Mouse (Mus musculus): ENCODE results near the gene Pdhb. TPM values are rescaled to one million over a fixed set of nuclear protein-coding genes. Genes with fewer than 3 reads are reported as not detected.

Pdhb gene
- total and polyA plus RNA-seq, 3 experiments: 109 to 140 TPM; not detected in 1

DNA sequence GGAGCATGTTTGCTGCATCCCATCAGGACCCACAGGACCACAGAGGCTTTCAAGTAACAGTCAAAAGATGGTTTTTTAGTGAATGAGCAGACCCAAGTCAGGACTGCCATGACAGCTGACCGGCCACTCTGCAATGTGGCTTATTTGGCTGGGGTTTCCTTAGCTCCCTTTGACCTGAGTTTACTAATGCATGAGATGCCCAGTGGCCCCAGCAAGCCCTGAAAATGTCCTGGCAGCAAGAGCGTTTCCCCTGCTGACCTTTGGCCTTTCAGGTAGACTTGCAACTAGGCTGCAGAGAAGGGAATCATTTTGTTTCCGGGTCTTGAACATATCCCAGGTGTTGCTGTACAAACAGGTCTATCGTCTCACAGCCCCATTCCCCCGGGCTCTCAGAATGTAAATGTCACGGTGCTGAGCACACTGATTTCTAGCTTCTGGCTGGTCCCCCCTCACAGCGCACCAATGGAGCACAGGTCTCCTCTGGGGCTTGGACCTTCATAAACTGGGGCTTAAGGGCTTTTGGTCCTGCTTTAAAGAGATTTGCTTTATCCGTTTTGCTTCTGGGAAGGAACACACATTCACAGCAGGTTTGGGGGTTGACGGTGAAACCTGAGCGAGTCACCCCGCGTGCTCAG, 18.6 kb upstream of the Pdhb start:
- Histone ChIP-seq H3K9me3 (replicated peaks; ENCODE audit: insufficient read depth, low read length) (no peaks in the 10 kb centered on the region), H3K36me3 (ENCODE audit: control insufficient read depth in 1 of 2, insufficient read depth in 2 of 2, low read length in 2 of 2) (peaks cover 0 to 3% of the 10 kb centered on the region in 2 experiments; a peak in 1 of 4 replicates), H3K79me2 (ENCODE audit: control insufficient read depth, insufficient read depth, low read length, poor library complexity) (no peaks in the 10 kb centered on the region), H3K4me1 (ENCODE audit: control insufficient read depth in 1 of 2, insufficient read depth in 2 of 2, low read length in 2 of 2) (peaks cover 4% of the 10 kb centered on the region in 2 experiments; a peak in 2 of 4 replicates), H3K27me3 (ENCODE audit: control insufficient read depth in 1 of 2, insufficient read depth in 2 of 2, low read length in 2 of 2) (no peaks in the 10 kb centered on the region; a peak in 1 of 4 replicates), H3K9ac (ENCODE audit: control insufficient read depth, low read depth, low read length, poor library complexity, severe bottlenecking) (no peak overlapping the region), H3K27ac (ENCODE audit: control insufficient read depth, low read depth, low read length) (no peak overlapping the region), H3K4me3 (ENCODE audit: control insufficient read depth in 1 of 2, insufficient read depth in 1 of 2, low read depth in 2 of 2, low read length in 2 of 2) (no peak overlapping the region)
- TF ChIP-seq POLR2AphosphoS5 (IDR thresholded peaks at IDR 0.05; ENCODE audit: borderline replicate concordance, low read depth, low read length): no peak
- TF ChIP-seq GABPA (IDR thresholded peaks at IDR 0.05; ENCODE audit: low read depth, low read length): no peak
- TF ChIP-seq KAT2A (conservative IDR thresholded peaks at IDR 0.05; ENCODE audit: low read depth, low read length): no peak
- no peak for TF ChIP-seq MAZ (IDR thresholded peaks at IDR 0.05; ENCODE audit: low read depth, low read length)
- no peak for TF ChIP-seq POLR2A (IDR thresholded peaks at IDR 0.05; ENCODE audit: control insufficient read depth in 1 of 2, insufficient read depth in 1 of 2, low read depth in 1 of 2, low read length in 2 of 2, poor library complexity in 1 of 2)
- TF ChIP-seq MXI1 (IDR thresholded peaks at IDR 0.05; ENCODE audit: low read depth, low read length): no peak
- TF ChIP-seq E2F4 (IDR thresholded peaks at IDR 0.05; ENCODE audit: borderline replicate concordance, low read depth, low read length): no peak
- TF ChIP-seq NRF1 (IDR thresholded peaks at IDR 0.05; ENCODE audit: insufficient read depth, low read depth, low read length, poor library complexity, severe bottlenecking): no peak
- TF ChIP-seq RAD21 (IDR thresholded peaks at IDR 0.05; ENCODE audit: low read depth, low read length): no peak
- no peak for DNase-seq (ENCODE audit: low read depth, low spot score)

DNA sequence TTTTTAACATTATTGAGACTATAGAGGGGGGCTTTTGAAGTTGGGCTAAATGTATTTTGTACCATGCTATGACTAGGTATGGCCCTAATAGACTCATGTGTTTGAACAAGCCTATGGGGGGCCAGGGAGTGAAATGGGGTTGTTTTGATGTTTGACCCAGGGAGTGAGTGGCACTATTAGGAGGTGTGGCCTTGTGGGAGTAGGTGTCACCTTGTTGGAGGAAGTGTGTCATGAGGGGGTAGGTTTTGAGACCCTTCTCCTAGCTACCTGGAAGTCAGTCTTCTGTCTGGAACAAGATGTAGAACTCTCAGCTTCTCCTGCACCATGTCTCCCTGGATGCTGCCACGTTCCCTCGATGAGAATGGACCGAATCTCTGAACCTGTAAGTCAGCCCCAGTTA, 17.7 kb upstream of the Pdhb start:
- Histone ChIP-seq H3K9me3 (replicated peaks; ENCODE audit: insufficient read depth, low read length) (no peaks in the 10 kb centered on the region), H3K4me1 (ENCODE audit: control insufficient read depth in 1 of 2, insufficient read depth in 2 of 2, low read length in 2 of 2) (peaks cover 4% of the 10 kb centered on the region in 2 experiments; a peak in 2 of 4 replicates), H3K4me3 (ENCODE audit: control insufficient read depth in 1 of 2, insufficient read depth in 1 of 2, low read depth in 2 of 2, low read length in 2 of 2) (no peak overlapping the region), H3K27ac (ENCODE audit: control insufficient read depth, low read depth, low read length) (no peak overlapping the region), H3K36me3 (ENCODE audit: control insufficient read depth in 1 of 2, insufficient read depth in 2 of 2, low read length in 2 of 2) (peaks cover 0 to 3% of the 10 kb centered on the region in 2 experiments; a peak in 1 of 4 replicates), H3K79me2 (ENCODE audit: control insufficient read depth, insufficient read depth, low read length, poor library complexity) (no peaks in the 10 kb centered on the region), H3K27me3 (ENCODE audit: control insufficient read depth in 1 of 2, insufficient read depth in 2 of 2, low read length in 2 of 2) (no peaks in the 10 kb centered on the region; a peak in 1 of 4 replicates), H3K9ac (ENCODE audit: control insufficient read depth, low read depth, low read length, poor library complexity, severe bottlenecking) (no peak overlapping the region)
- DNase-seq (ENCODE audit: low read depth, low spot score): no peak
- TF ChIP-seq MXI1 (IDR thresholded peaks at IDR 0.05; ENCODE audit: low read depth, low read length): no peak
- no peak for TF ChIP-seq MAZ (IDR thresholded peaks at IDR 0.05; ENCODE audit: low read depth, low read length)
- no peak for TF ChIP-seq UBTF (IDR thresholded peaks at IDR 0.05; ENCODE audit: borderline replicate concordance, insufficient read depth, low read depth, low read length)
- TF ChIP-seq RAD21 (IDR thresholded peaks at IDR 0.05; ENCODE audit: low read depth, low read length): no peak
- no peak for TF ChIP-seq ETS1 (IDR thresholded peaks at IDR 0.05; ENCODE audit: low read depth, low read length)
- TF ChIP-seq ELF1 (IDR thresholded peaks at IDR 0.05; ENCODE audit: low read depth, low read length): no peak
- no peak for TF ChIP-seq CHD1 (IDR thresholded peaks at IDR 0.05; ENCODE audit: low read depth, low read length)
- no peak for TF ChIP-seq BHLHE40 (IDR thresholded peaks at IDR 0.05; ENCODE audit: borderline replicate concordance, low read depth, low read length)
- TF ChIP-seq POLR2AphosphoS2 (IDR thresholded peaks at IDR 0.05; ENCODE audit: low read length): no peak
- no peak for TF ChIP-seq EP300 (IDR thresholded peaks at IDR 0.05; ENCODE audit: low read depth in 1 of 2, low read length in 2 of 2)

Data from MEL (cell line).